ENCODE assay signal across 8 mouse cellular contexts in genomic region chr19:42170025-42170969, GRCm38 (mm10). TPM values are rescaled to one million over a fixed set of nuclear protein-coding genes. Genes with fewer than 3 reads are reported as not detected.
DNase-seq lines count a peak whose midpoint lies in the region; ATAC-seq and TF ChIP-seq lines count a peak whose summit lies in the region.

No protein-coding gene starts in this region.

- peak; percentile 80 for ATAC-seq in common myeloid progenitor, adult 5-6 weeks (replicated peaks; ENCODE audit: low read depth, poor library complexity, severe bottlenecking)

- peak overlapping the region; percentile 95 for H3K4me3 ChIP-seq in gastrocnemius, adult 2 months
- peak overlapping the region; percentile 99 for H3K4me3 ChIP-seq in megakaryocyte, embryonic 14.5 days (replicated peaks)

- peaks cover 20% of the 10 kb centered on the region for H3K36me3 ChIP-seq in megakaryocyte, embryonic 14.5 days (replicated peaks; ENCODE audit: low read length)

- H3K9me3 ChIP-seq in megakaryocyte, embryonic 14.5 days, result no peaks in the 10 kb centered on the region

- intact Hi-C loops in gastrocnemius, adult 2 months (cut with DNase I), result loop anchor here (10.0 kb wide), 1 partner anchor 1355 kb away; the partner anchor contains the start of gene Got1

- DNase-seq in ZHBTc4 (ENCODE audit: low read depth, low spot score), result peak; percentile 98
- peak; percentile 95 for DNase-seq in gastrocnemius, adult 2 months
- peak; percentile 78 for DNase-seq in hindlimb bud, embryonic 11.5 days (ENCODE audit: extremely low spot score, low read depth, low spot score)
- peak; percentile 80 to 94 for DNase-seq in left cerebral cortex, adult 8-10 months (ENCODE audit: low spot score in 2 of 2)
- peak; percentile 96 for DNase-seq in right cerebral cortex, postnatal 10 days (ENCODE audit: low spot score in 2 of 2)
- DNase-seq in urinary bladder, postnatal 25 days (ENCODE audit: low spot score), result peak; percentile 89

- peaks cover 12% of the 10 kb centered on the region for H3K27me3 ChIP-seq in megakaryocyte, embryonic 14.5 days (replicated peaks)

- H3K27ac ChIP-seq in gastrocnemius, adult 2 months, result peak overlapping the region; percentile 92

- no peak for TF ChIP-seq CTCF in gastrocnemius, adult 2 months (IDR thresholded peaks at IDR 0.05)

- H3K4me1 ChIP-seq in megakaryocyte, embryonic 14.5 days, result peaks cover 73% of the 10 kb centered on the region

RNA-seq across cellular contexts. Expression of gene Zfyve27, which starts 6.5 kb away (rescaled TPM):
- total RNA-seq in common myeloid progenitor, adult 5-6 weeks (2017), result 15.5 and 17.5 TPM in 2 replicates
- total RNA-seq in gastrocnemius, adult 2 months (2021), result 10 to 100 TPM; 13.0 to 14.4 TPM
- total RNA-seq in left cerebral cortex, adult 8-10 months (2022), result 100 to 1,000 TPM in 1 of 4 experiments, 10 to 100 TPM in 3; 78.2 to 101 (median 83.5) TPM
- polyA plus RNA-seq in megakaryocyte, embryonic 14.5 days (2012; ENCODE audit: insufficient read depth, low replicate concordance), result 6.6 and 12.2 TPM in 2 replicates

RNA-seq across cellular contexts. Expression of gene Marveld1, which starts 23.1 kb away (rescaled TPM):
- 10.7 and 12.0 TPM in 2 replicates for total RNA-seq in common myeloid progenitor, adult 5-6 weeks (2017)
- 1 to 10 TPM; 4.8 to 7.2 TPM for total RNA-seq in gastrocnemius, adult 2 months (2021)
- total RNA-seq in left cerebral cortex, adult 8-10 months (2022), result 10 to 100 TPM in 1 of 4 experiments, 1 to 10 TPM in 3; 8.7 to 10.2 (median 9.0) TPM
- 3.6 and 10.8 TPM in 2 replicates for polyA plus RNA-seq in megakaryocyte, embryonic 14.5 days (2012; ENCODE audit: insufficient read depth, low replicate concordance)

RNA-seq across cellular contexts. Expression of gene Sfrp5, which starts 31.8 kb away (rescaled TPM):
- total RNA-seq in common myeloid progenitor, adult 5-6 weeks (2017), result not detected in 2 replicates
- total RNA-seq in gastrocnemius, adult 2 months (2021), result 1 to 10 TPM; 4.2 to 5.6 TPM
- 1 to 10 TPM; 1.9 to 4.1 (median 2.6) TPM for total RNA-seq in left cerebral cortex, adult 8-10 months (2022)
- polyA plus RNA-seq in megakaryocyte, embryonic 14.5 days (2012; ENCODE audit: insufficient read depth, low replicate concordance), result not detected in 2 replicates

RNA-seq across cellular contexts. Expression of gene Avpi1, which starts 41.4 kb away (rescaled TPM):
- 3.1 and 5.1 TPM in 2 replicates for total RNA-seq in common myeloid progenitor, adult 5-6 weeks (2017)
- 1 to 10 TPM; 8.7 to 9.0 TPM for total RNA-seq in gastrocnemius, adult 2 months (2021)
- total RNA-seq in left cerebral cortex, adult 8-10 months (2022), result 10 to 100 TPM; 28.3 to 30.5 (median 29.8) TPM
- 15.5 and 38.7 TPM in 2 replicates for polyA plus RNA-seq in megakaryocyte, embryonic 14.5 days (2012; ENCODE audit: insufficient read depth, low replicate concordance)

Comparison
In these comparisons a context has a peak if more than half of its experiments do, and no peak if none do; other contexts are left out.
1. Peak in every context shown above with its lines: DNase-seq, ATAC-seq, H3K4me3 ChIP-seq and H3K27ac ChIP-seq.